Mouse (Mus musculus) neural tube, embryonic 14.5 days (tissue): ENCODE results near the gene Lmnb2. TPM values are rescaled to one million over a fixed set of nuclear protein-coding genes. Genes with fewer than 3 reads are reported as not detected.

Experiments
- ATAC-seq: fragments of 200-750 bp; cut with Nextera tagmentation; 2 replicates; pipeline ENCODE4 v1.8.0; 2017; ENCODE audit warnings: low read depth, mild to moderate bottlenecking, moderate TSS enrichment, moderate library complexity
- H3K27ac ChIP-seq: fragments of 300-500 bp; sonication (generic); 2 replicates; pipeline ENCODE4 v1.5.1; 2014; ENCODE audit warnings: low read depth, mild to moderate bottlenecking, control low read depth, low read length, moderate library complexity, mixed read lengths
- H3K27me3 ChIP-seq: fragments of 300-500 bp; sonication (generic); 2 replicates; pipeline ENCODE4 v1.6.1; 2014; ENCODE audit warnings: low read length; ENCODE audit not compliant: control insufficient read depth, insufficient read depth
- H3K36me3 ChIP-seq: fragments of 300-500 bp; sonication (generic); 2 replicates; pipeline ENCODE4 v1.6.1; 2014; ENCODE audit warnings: low read length, mixed read lengths; ENCODE audit not compliant: control insufficient read depth, insufficient read depth
- H3K4me1 ChIP-seq: fragments of 300-500 bp; sonication (generic); 2 replicates; pipeline ENCODE4 v1.6.1; 2014; ENCODE audit warnings: low read length; ENCODE audit not compliant: control insufficient read depth, insufficient read depth
- H3K4me2 ChIP-seq: fragments of 300-500 bp; sonication (generic); 2 replicates; pipeline ENCODE4 v1.6.1; 2014; ENCODE audit warnings: mild to moderate bottlenecking, low read depth, low read length, control low read depth
- H3K4me3 ChIP-seq: fragments of 300-500 bp; sonication (generic); 2 replicates; pipeline ENCODE4 v1.5.1; 2014; ENCODE audit warnings: low read depth, low read length, control low read depth, mixed read lengths
- H3K9ac ChIP-seq: fragments of 300-500 bp; sonication (generic); replicated peaks from 2 replicates; pipeline ENCODE4 v1.6.1; 2014; ENCODE audit warnings: low read depth, mild to moderate bottlenecking, control low read depth, low read length, mixed read lengths
- H3K9me3 ChIP-seq: fragments of 300-500 bp; sonication (generic); 2 replicates; pipeline ENCODE4 v1.6.1; 2016; ENCODE audit warnings: low read length; ENCODE audit not compliant: control insufficient read depth
- WGBS: fragments of 180-500 bp; shearing (Covaris S2); extraction: QIAGEN DNeasy Blood & Tissue Kit; methylation state at CpG from one replicate; pipeline ENCODE4 v1.1.7; 2014; 5-methylcytosine and 5-hydroxymethylcytosine counted together
- polyA plus RNA-seq: library from polyadenylated mRNA; unstranded; fragments of >200 nt; fragmentation: Nextera tagmentation; extraction: Ambion mirVana; gene quantifications from 2 replicates; pipeline ENCODE4 v1.2.1, GENCODE M21; 2014

The Lmnb2 gene
- polyA plus RNA-seq, 1 experiment from 2014 or later: 10.8 TPM

- Histone ChIP-seq H3K9ac (peak overlapping the region; percentile 51), H3K36me3 (no peaks in the 10 kb centered on the region), H3K4me1 (peaks cover 33% of the 10 kb centered on the region), H3K27me3 (peaks cover 18% of the 10 kb centered on the region; the same call in 1 of the 2 replicates), H3K4me3 (peak overlapping the region; percentile 39), H3K9me3 (no peaks in the 10 kb centered on the region), H3K4me2 (peak overlapping the region; percentile 70), H3K27ac (peak overlapping the region; percentile 46; the same call in 1 of the 2 replicates)
- peak; percentile 25; the same call in 1 of the 2 replicates for ATAC-seq
- under 1% methylated on average over 47 of the region's 48 CpGs for WGBS
Measured at GRCm38 (mm10) chr10:80928586-80929298, 10.7 kb upstream of the Lmnb2 start.

GRCm38 (mm10) chr10:80925472-80925871 lies 7.4 kb upstream of the Lmnb2 start:
- 63% methylated on average over 3 of the region's 3 CpGs for WGBS
- Histone ChIP-seq H3K9ac (no peak overlapping the region), H3K4me2 (no peak overlapping the region), H3K27ac (no peak overlapping the region), H3K4me3 (no peak overlapping the region), H3K4me1 (peaks cover 8% of the 10 kb centered on the region; the same call in 1 of the 2 replicates), H3K36me3 (no peaks in the 10 kb centered on the region), H3K27me3 (no peaks in the 10 kb centered on the region), H3K9me3 (no peaks in the 10 kb centered on the region)
- no peak for ATAC-seq

- WGBS: 6% methylated on average over 16 of the region's 16 CpGs
- Histone ChIP-seq H3K4me1 (0 out of 2 replicates have a peak, but pooled peaks cover 8% of the 10 kb centered on the region), H3K36me3 (no peaks in the 10 kb centered on the region), H3K4me2 (peak overlapping the region; percentile 24), H3K27me3 (no peaks in the 10 kb centered on the region), H3K27ac (no peak overlapping the region), H3K9ac (0 out of 2 replicates have a peak overlapping the region, but pooled peaks have one; percentile 18), H3K9me3 (no peaks in the 10 kb centered on the region), H3K4me3 (no peak overlapping the region)
- ATAC-seq: no peak
Measured at GRCm38 (mm10) chr10:80921923-80922322, 3.9 kb upstream of the Lmnb2 start.

GRCm38 (mm10) chr10:80917336-80917778 lies 688 bp downstream of the Lmnb2 start:
- 4% methylated on average over 15 of the region's 15 CpGs for WGBS
- peak overlapping the region; percentile 97 for H3K4me2 ChIP-seq
- H3K4me1 ChIP-seq: peaks cover 16% of the 10 kb centered on the region
- peak overlapping the region; percentile 67; the same call in 1 of the 2 replicates for H3K27ac ChIP-seq
- H3K9me3 ChIP-seq: no peaks in the 10 kb centered on the region
- no peaks in the 10 kb centered on the region; the same call in 1 of the 2 replicates for H3K36me3 ChIP-seq
- peak; percentile 50 for ATAC-seq
- peak overlapping the region; percentile 95 for H3K4me3 ChIP-seq
- peak overlapping the region; percentile 84 for H3K9ac ChIP-seq
- H3K27me3 ChIP-seq: no peaks in the 10 kb centered on the region

- ATAC-seq: no peak
- no peak overlapping the region for H3K4me3 ChIP-seq
- no peak overlapping the region for H3K27ac ChIP-seq
- WGBS: 93% methylated on average over 4 of the region's 4 CpGs
- H3K36me3 ChIP-seq: peaks cover 3% of the 10 kb centered on the region; the same call in 1 of the 2 replicates
- no peak overlapping the region for H3K4me2 ChIP-seq
- no peaks in the 10 kb centered on the region for H3K27me3 ChIP-seq
- no peak overlapping the region for H3K9ac ChIP-seq
- H3K9me3 ChIP-seq: no peaks in the 10 kb centered on the region
- H3K4me1 ChIP-seq: peaks cover 16% of the 10 kb centered on the region
Measured at GRCm38 (mm10) chr10:80915736-80916135, 2.3 kb downstream of the Lmnb2 start.

- H3K36me3 ChIP-seq: peaks cover 5% of the 10 kb centered on the region; the same call in 1 of the 2 replicates
- no peaks in the 10 kb centered on the region for H3K27me3 ChIP-seq
- H3K27ac ChIP-seq: no peak overlapping the region
- ATAC-seq: no peak
- H3K4me1 ChIP-seq: peaks cover 16% of the 10 kb centered on the region
- WGBS: 88% methylated on average over 2 of the region's 2 CpGs
- no peaks in the 10 kb centered on the region for H3K9me3 ChIP-seq
- no peak overlapping the region for H3K4me3 ChIP-seq
- no peak overlapping the region for H3K9ac ChIP-seq
- no peak overlapping the region for H3K4me2 ChIP-seq
Measured at GRCm38 (mm10) chr10:80915260-80915659, 2.8 kb downstream of the Lmnb2 start.

GRCm38 (mm10) chr10:80914253-80914656 lies 3.8 kb downstream of the Lmnb2 start:
- peaks cover 15% of the 10 kb centered on the region for H3K36me3 ChIP-seq
- no peaks in the 10 kb centered on the region for H3K27me3 ChIP-seq
- no peak overlapping the region for H3K27ac ChIP-seq
- H3K4me2 ChIP-seq: no peak overlapping the region
- H3K4me3 ChIP-seq: no peak overlapping the region
- H3K4me1 ChIP-seq: peaks cover 16% of the 10 kb centered on the region
- H3K9ac ChIP-seq: no peak overlapping the region
- H3K9me3 ChIP-seq: no peaks in the 10 kb centered on the region
- ATAC-seq: no peak
- 97% methylated on average over 5 of the region's 5 CpGs for WGBS

GRCm38 (mm10) chr10:80913364-80914011 lies 4.6 kb downstream of the Lmnb2 start:
- whole genome bisulfite sequencing: 92% methylated on average over 7 of the region's 8 CpGs
- H3K27ac ChIP-seq: no peak overlapping the region
- no peak overlapping the region for H3K4me3 ChIP-seq
- peaks cover 16% of the 10 kb centered on the region for H3K4me1 ChIP-seq
- no peaks in the 10 kb centered on the region for H3K9me3 ChIP-seq
- H3K4me2 ChIP-seq: no peak overlapping the region
- ATAC-seq: no peak
- H3K36me3 ChIP-seq: peaks cover 20% of the 10 kb centered on the region
- H3K27me3 ChIP-seq: no peaks in the 10 kb centered on the region
- H3K9ac ChIP-seq: no peak overlapping the region

- Histone ChIP-seq H3K27ac (no peak overlapping the region), H3K4me1 (peaks cover 8% of the 10 kb centered on the region), H3K4me2 (no peak overlapping the region), H3K9me3 (no peaks in the 10 kb centered on the region), H3K27me3 (no peaks in the 10 kb centered on the region), H3K4me3 (no peak overlapping the region), H3K36me3 (peaks cover 33% of the 10 kb centered on the region), H3K9ac (no peak overlapping the region)
- ATAC-seq: no peak
Measured at GRCm38 (mm10) chr10:80911891-80912290, 6.2 kb downstream of the Lmnb2 start.
